9 mouse cellular contexts compared by ENCODE assay signal in the genomic region with DNA sequence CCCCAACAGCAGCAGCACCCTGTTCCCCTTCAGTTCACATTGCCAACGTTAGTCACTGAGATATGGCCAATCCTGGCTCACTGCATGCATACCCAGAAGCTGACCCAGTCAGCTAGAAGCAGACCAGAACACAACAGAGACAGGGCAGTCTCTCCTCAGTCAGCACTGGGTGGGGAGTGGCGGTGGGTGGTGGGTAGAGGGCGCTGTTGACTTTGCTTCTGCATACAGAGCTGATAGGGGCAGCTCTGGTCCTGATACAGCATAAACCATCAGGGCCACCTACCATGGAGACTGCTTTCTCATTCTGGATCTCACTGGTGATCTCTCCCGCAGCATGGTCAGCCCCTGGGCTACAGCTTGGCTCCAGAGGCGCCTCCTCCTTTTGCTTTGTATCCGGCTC. TPM values are rescaled to one million over a fixed set of nuclear protein-coding genes. Genes with fewer than 3 reads are reported as not detected.
A peak's percentile ranks its signal among the peaks of the same experiment; 100 is the strongest.
DNase-seq lines count a peak whose midpoint lies in the region; ATAC-seq lines count a peak whose summit lies in the region.
"Had no signal": no experiment of that assay in that cellular context is flagged by ENCODE, and none has a peak within 500 bp of the region (broad histone marks: within the 10 kb centered on the region; RNA-seq: fewer than 3 reads in every experiment).

No protein-coding gene starts in this region.

- no peak overlapping the region for H3K9ac ChIP-seq in hindbrain, embryonic 14.5 days
- H3K9ac ChIP-seq in hindbrain, embryonic 16.5 days (ENCODE audit: low read depth, low read length): no peak overlapping the region
- H3K9ac ChIP-seq in stomach, embryonic 16.5 days (ENCODE audit: low read length): no peak overlapping the region
- H3K9ac ChIP-seq: neural tube, embryonic 13.5 days had no signal

- H3K36me3 ChIP-seq in hindbrain, embryonic 14.5 days (replicated peaks; ENCODE audit: control insufficient read depth, insufficient read depth): no peaks in the 10 kb centered on the region
- no peaks in the 10 kb centered on the region for H3K36me3 ChIP-seq in hindbrain, embryonic 16.5 days (ENCODE audit: control insufficient read depth, insufficient read depth, low read length)
- peaks cover under 1% of the 10 kb centered on the region; the same call in 1 of the 2 replicates for H3K36me3 ChIP-seq in stomach, embryonic 16.5 days (ENCODE audit: control insufficient read depth, insufficient read depth, low read length)
- H3K36me3 ChIP-seq in hindbrain, embryonic 10.5 days: no peaks in the 10 kb centered on the region
- H3K36me3 ChIP-seq: neural tube, embryonic 13.5 days had no signal

- no peaks in the 10 kb centered on the region for H3K27me3 ChIP-seq in hindbrain, embryonic 14.5 days (ENCODE audit: control insufficient read depth, insufficient read depth, low read length)
- no peaks in the 10 kb centered on the region for H3K27me3 ChIP-seq in hindbrain, embryonic 16.5 days (replicated peaks; ENCODE audit: control insufficient read depth, insufficient read depth, low read length)
- no peaks in the 10 kb centered on the region for H3K27me3 ChIP-seq in stomach, embryonic 16.5 days (ENCODE audit: control insufficient read depth, insufficient read depth, low read length)
- H3K27me3 ChIP-seq in hindbrain, embryonic 10.5 days (ENCODE audit: insufficient read depth, poor library complexity, severe bottlenecking): no peaks in the 10 kb centered on the region
- H3K27me3 ChIP-seq: neural tube, embryonic 13.5 days had no signal

- H3K27ac ChIP-seq in hindbrain, embryonic 14.5 days: no peak overlapping the region
- H3K27ac ChIP-seq in hindbrain, embryonic 16.5 days (ENCODE audit: low read depth, low read length): no peak overlapping the region
- H3K27ac ChIP-seq in stomach, embryonic 16.5 days (ENCODE audit: low read length): no peak overlapping the region
- H3K27ac ChIP-seq in hindbrain, embryonic 10.5 days: no peak overlapping the region
- H3K27ac ChIP-seq: neural tube, embryonic 13.5 days had no signal

- no peaks in the 10 kb centered on the region for H3K9me3 ChIP-seq in hindbrain, embryonic 14.5 days (ENCODE audit: control insufficient read depth, low read length)
- no peaks in the 10 kb centered on the region for H3K9me3 ChIP-seq in hindbrain, embryonic 16.5 days (ENCODE audit: control insufficient read depth, low read length)
- H3K9me3 ChIP-seq in stomach, embryonic 16.5 days (replicated peaks; ENCODE audit: control insufficient read depth, low read length): no peaks in the 10 kb centered on the region
- no peaks in the 10 kb centered on the region for H3K9me3 ChIP-seq in hindbrain, embryonic 10.5 days
- H3K9me3 ChIP-seq: neural tube, embryonic 13.5 days had no signal

- 76% methylated on average over 6 of the region's 6 CpGs for WGBS in hindbrain, embryonic 14.5 days
- 75% methylated on average over 6 of the region's 6 CpGs for WGBS in hindbrain, embryonic 16.5 days
- WGBS in stomach, embryonic 16.5 days: 71% methylated on average over 6 of the region's 6 CpGs
- 70% methylated on average over 6 of the region's 6 CpGs for WGBS in hindbrain, embryonic 10.5 days

- 0 out of 2 replicates have a peak, but pooled peaks have one; percentile 28 for ATAC-seq in hindbrain, embryonic 14.5 days (ENCODE audit: low FRiP score)
- ATAC-seq in hindbrain, embryonic 16.5 days: no peak
- 0 out of 2 replicates have a peak, but pooled peaks have one; percentile 30 for ATAC-seq in stomach, embryonic 16.5 days (ENCODE audit: insufficient read depth, low FRiP score)

- H3K4me2 ChIP-seq in hindbrain, embryonic 14.5 days (replicated peaks): no peak overlapping the region
- H3K4me2 ChIP-seq in hindbrain, embryonic 16.5 days (ENCODE audit: low read length): no peak overlapping the region
- no peak overlapping the region for H3K4me2 ChIP-seq in stomach, embryonic 16.5 days (ENCODE audit: low read depth, low read length)
- H3K4me2 ChIP-seq: neural tube, embryonic 13.5 days had no signal

- H3K4me3 ChIP-seq in hindbrain, embryonic 14.5 days (replicated peaks; ENCODE audit: low read length): no peak overlapping the region
- no peak overlapping the region for H3K4me3 ChIP-seq in hindbrain, embryonic 16.5 days (ENCODE audit: low read length)
- no peak overlapping the region for H3K4me3 ChIP-seq in stomach, embryonic 16.5 days (replicated peaks; ENCODE audit: low read length)
- H3K4me3 ChIP-seq in hindbrain, embryonic 10.5 days: no peak overlapping the region
- H3K4me3 ChIP-seq: neural tube, embryonic 13.5 days had no signal

- H3K4me1 ChIP-seq in hindbrain, embryonic 14.5 days (replicated peaks; ENCODE audit: control insufficient read depth, insufficient read depth, low read length): no peaks in the 10 kb centered on the region
- no peaks in the 10 kb centered on the region for H3K4me1 ChIP-seq in hindbrain, embryonic 16.5 days (ENCODE audit: control insufficient read depth, insufficient read depth, low read depth, low read length)
- no peaks in the 10 kb centered on the region for H3K4me1 ChIP-seq in stomach, embryonic 16.5 days (ENCODE audit: control insufficient read depth, insufficient read depth, low read length)
- peaks cover 11% of the 10 kb centered on the region; the same call in 1 of the 2 replicates for H3K4me1 ChIP-seq in hindbrain, embryonic 10.5 days (replicated peaks)
- H3K4me1 ChIP-seq: neural tube, embryonic 13.5 days had no signal

- no peak for DNase-seq in hindbrain, embryonic 14.5 days (ENCODE audit: low spot score)
- DNase-seq in MN1 (ENCODE audit: low spot score): peak; percentile 63
- DNase-seq in kidney, postnatal 25 days: peak; percentile 64
- DNase-seq in layer of hippocampus, adult 9-10 months (ENCODE audit: low spot score): no peak
- DNase-seq in cerebellum, adult 9-11 months: no peak
- no peak for DNase-seq in hindbrain, embryonic 10.5 days (ENCODE audit: low spot score)

RNA-seq across cellular contexts. Expression of gene Mpzl1, which starts 20.7 kb away (rescaled TPM):
- polyA plus RNA-seq in hindbrain, embryonic 14.5 days (2014; fragmentation: Nextera tagmentation; extraction: Ambion mirVana): 176 and 179 TPM in 2 replicates
- 163 and 169 TPM in 2 replicates for polyA plus RNA-seq in hindbrain, embryonic 16.5 days (2015; fragmentation: Nextera tagmentation; extraction: Ambion mirVana)
- polyA plus RNA-seq in stomach, embryonic 16.5 days (2015; fragmentation: Nextera tagmentation; extraction: Ambion mirVana): 140 and 149 TPM in 2 replicates
- polyA plus RNA-seq in hindbrain, embryonic 10.5 days (2016; fragmentation: Nextera tagmentation; extraction: Ambion mirVana): 119 and 136 TPM in 2 replicates

RNA-seq across cellular contexts. Expression of gene Rcsd1, which starts 54.5 kb away (rescaled TPM):
- polyA plus RNA-seq in hindbrain, embryonic 14.5 days (2014; fragmentation: Nextera tagmentation; extraction: Ambion mirVana): 6.0 and 8.4 TPM in 2 replicates
- polyA plus RNA-seq in hindbrain, embryonic 16.5 days (2015; fragmentation: Nextera tagmentation; extraction: Ambion mirVana): 9.5 and 12.5 TPM in 2 replicates
- polyA plus RNA-seq in stomach, embryonic 16.5 days (2015; fragmentation: Nextera tagmentation; extraction: Ambion mirVana): 42.1 and 44.4 TPM in 2 replicates
- polyA plus RNA-seq in hindbrain, embryonic 10.5 days (2016; fragmentation: Nextera tagmentation; extraction: Ambion mirVana): 11.2 and 11.4 TPM in 2 replicates

Comparison
In these comparisons a context has a peak if more than half of its experiments do, and no peak if none do; other contexts are left out.
1. DNase-seq: peak in MN1 (single experiment) and kidney, postnatal 25 days (2 of 2); none in hindbrain, embryonic 14.5 days (single experiment), layer of hippocampus, adult 9-10 months (single experiment), cerebellum, adult 9-11 months (single experiment) and hindbrain, embryonic 10.5 days (single experiment).